Mouse (Mus musculus): Measurements from ENCODE around the gene Myh10. TPM values are rescaled to one million over a fixed set of nuclear protein-coding genes. Genes with fewer than 3 reads are reported as not detected.

Gene Myh10
- polyA plus RNA-seq, 1 experiment from 2014 or later: 175 TPM

DNA sequence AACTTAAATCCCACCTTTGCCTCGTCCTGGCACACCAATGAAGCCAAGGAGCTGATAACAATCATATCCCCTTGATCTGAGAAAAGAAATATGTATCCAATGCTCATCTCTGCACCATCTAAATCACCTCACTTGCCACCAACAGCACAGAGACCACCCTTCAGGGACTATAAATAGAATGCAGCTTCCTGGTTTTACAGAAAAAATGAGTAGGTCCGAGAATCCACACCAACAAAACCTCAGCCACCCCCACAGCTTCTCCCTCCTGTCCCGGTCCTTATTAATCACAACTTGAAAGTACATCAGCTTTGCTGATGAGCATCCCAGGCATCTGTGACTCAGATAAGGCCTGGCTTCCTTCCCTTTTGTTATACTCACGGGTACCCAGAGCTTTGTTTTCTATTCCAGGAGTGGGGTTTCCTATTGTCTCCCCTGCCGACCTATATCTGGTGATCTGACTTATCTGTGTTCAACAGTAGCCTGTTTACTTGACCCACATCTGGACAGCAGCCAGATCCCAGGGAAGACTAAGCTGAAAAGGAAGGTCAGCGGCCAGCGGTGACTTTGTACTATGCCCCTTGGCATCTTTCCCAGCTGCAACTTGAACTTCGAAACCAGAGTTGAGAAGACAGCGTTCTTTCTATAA, 173.3 kb downstream of the Myh10 start:
- no peaks in the 10 kb centered on the region for H3K9me3 ChIP-seq
- H3K4me3 ChIP-seq (replicated peaks): no peak overlapping the region
- no peak overlapping the region for H3K27ac ChIP-seq
- WGBS: 64% methylated on average over 9 of the region's 9 CpGs
- no peak overlapping the region for H3K9ac ChIP-seq (replicated peaks)
- no peaks in the 10 kb centered on the region for H3K36me3 ChIP-seq
- no peaks in the 10 kb centered on the region for H3K4me1 ChIP-seq (replicated peaks)
- no peak for ATAC-seq (ENCODE audit: insufficient number of reproducible peaks, insufficient read depth, low FRiP score, low TSS enrichment, low read depth)
- H3K4me2 ChIP-seq: no peak overlapping the region
- no peaks in the 10 kb centered on the region for H3K27me3 ChIP-seq

Other genes with a start within 250 kb of the Myh10 start
- 1.7 and 2.0 TPM in 2 replicates for gene Pik3r6, start 188.5 kb upstream of the Myh10 start, polyA plus RNA-seq (2016; fragmentation: Nextera tagmentation; extraction: Ambion mirVana)
- 0.10 TPM in 1 of 2 replicates, not detected in the other for gene Mfsd6l, start 135.4 kb upstream of the Myh10 start, polyA plus RNA-seq (2016; fragmentation: Nextera tagmentation; extraction: Ambion mirVana)
- 0.28 and 1.0 TPM in 2 replicates for gene Ccdc42, start 104.5 kb upstream of the Myh10 start, polyA plus RNA-seq (2016; fragmentation: Nextera tagmentation; extraction: Ambion mirVana)
- 69.5 and 74.7 TPM in 2 replicates for gene Ndel1, start 180.3 kb downstream of the Myh10 start, polyA plus RNA-seq (2016; fragmentation: Nextera tagmentation; extraction: Ambion mirVana)
- 0.05 TPM in 1 of 2 replicates, not detected in the other for gene Rnf222, start 197.0 kb downstream of the Myh10 start, polyA plus RNA-seq (2016; fragmentation: Nextera tagmentation; extraction: Ambion mirVana)
- 1,086 and 1,101 TPM in 2 replicates for gene Rpl26, start 210.0 kb downstream of the Myh10 start, polyA plus RNA-seq (2016; fragmentation: Nextera tagmentation; extraction: Ambion mirVana)
- not detected in 2 replicates for gene Odf4, start 235.5 kb downstream of the Myh10 start, polyA plus RNA-seq (2016; fragmentation: Nextera tagmentation; extraction: Ambion mirVana)